Mouse (Mus musculus) c-Kit-negative CD71-positive TER-119-positive erythroid progenitor cells, embryonic 14.5 days (primary cell): ENCODE data around the gene Pllp.

Experiments used
- DNase-seq: peaks from one replicate; pipeline ENCODE4 v3.0.0-alpha.2; 2013; ENCODE audit warnings: low read depth, low spot score

Gene Pllp

GRCm38 (mm10) chr8:94695994-94696384, at the start of gene Pllp:
Gene Pllp (minus strand): TSS chr8:94696278.
- DNase-seq: no peak

- no peak for DNase-seq
Measured at GRCm38 (mm10) chr8:94745476-94746184, 49.6 kb upstream of the Pllp start, which contains the start of gene Ccl22. Gene Ccl22 (plus strand): TSS chr8:94745590.

- DNase-seq: no peak
Measured at GRCm38 (mm10) chr8:94744972-94745371, 48.9 kb upstream of the Pllp start.

- no peak for DNase-seq
Measured at GRCm38 (mm10) chr8:94744484-94744883, 48.4 kb upstream of the Pllp start.

- DNase-seq: no peak
Measured at GRCm38 (mm10) chr8:94741726-94742125, 45.6 kb upstream of the Pllp start.

- no peak for DNase-seq
Measured at GRCm38 (mm10) chr8:94740591-94740990, 44.5 kb upstream of the Pllp start.

- DNase-seq: no peak
Measured at GRCm38 (mm10) chr8:94739829-94740228, 43.8 kb upstream of the Pllp start.

GRCm38 (mm10) chr8:94735426-94736094, 39.5 kb upstream of the Pllp start:
- DNase-seq: no peak

GRCm38 (mm10) chr8:94734735-94735350, 38.8 kb upstream of the Pllp start:
- no peak for DNase-seq

GRCm38 (mm10) chr8:94733821-94734465, 37.9 kb upstream of the Pllp start:
- DNase-seq: peak; percentile 84

GRCm38 (mm10) chr8:94729301-94729700, 33.2 kb upstream of the Pllp start:
- DNase-seq: no peak

GRCm38 (mm10) chr8:94725998-94726397, 29.9 kb upstream of the Pllp start:
- no peak for DNase-seq

- no peak for DNase-seq
Measured at GRCm38 (mm10) chr8:94716841-94717240, 20.8 kb upstream of the Pllp start.

GRCm38 (mm10) chr8:94715871-94716270, 19.8 kb upstream of the Pllp start:
- DNase-seq: no peak

GRCm38 (mm10) chr8:94714556-94714955, 18.5 kb upstream of the Pllp start:
- DNase-seq: no peak

- DNase-seq: no peak
Measured at GRCm38 (mm10) chr8:94711160-94711718, 15.2 kb upstream of the Pllp start.

GRCm38 (mm10) chr8:94710336-94710735, 14.3 kb upstream of the Pllp start:
- no peak for DNase-seq

- DNase-seq: no peak
Measured at GRCm38 (mm10) chr8:94706732-94707395, 10.8 kb upstream of the Pllp start.

GRCm38 (mm10) chr8:94705581-94706245, 9.6 kb upstream of the Pllp start:
- DNase-seq: no peak

GRCm38 (mm10) chr8:94704669-94704984, 8.5 kb upstream of the Pllp start:
- DNase-seq: peak; percentile 15
